Mouse (Mus musculus) lung, embryonic 15.5 days (tissue): Measurements from ENCODE around the gene Syne1. TPM values are rescaled to one million over a fixed set of nuclear protein-coding genes. Genes with fewer than 3 reads are reported as not detected.

Experiments
- ATAC-seq: fragments of 200-750 bp; cut with Nextera tagmentation; 2 replicates; pipeline ENCODE4 v1.8.0; 2017; ENCODE audit warnings: moderate number of reproducible peaks, borderline replicate concordance; ENCODE audit not compliant: low FRiP score, low TSS enrichment; ENCODE audit errors: extremely low read depth
- H3K27ac ChIP-seq: fragments of 300-500 bp; sonication (generic); 2 replicates; pipeline ENCODE4 v1.5.1; 2015; ENCODE audit warnings: moderate library complexity, mild to moderate bottlenecking, inconsistent platforms
- H3K27me3 ChIP-seq: fragments of 300-500 bp; sonication (generic); 2 replicates; pipeline ENCODE4 v1.6.1; 2015; ENCODE audit warnings: inconsistent platforms
- H3K36me3 ChIP-seq: fragments of 300-500 bp; sonication (generic); 2 replicates; pipeline ENCODE4 v1.6.1; 2015; ENCODE audit warnings: inconsistent platforms
- H3K4me1 ChIP-seq: fragments of 300-500 bp; sonication (generic); 2 replicates; pipeline ENCODE4 v1.6.1; 2015; ENCODE audit warnings: inconsistent platforms
- H3K4me2 ChIP-seq: fragments of 300-500 bp; sonication (generic); 2 replicates; pipeline ENCODE4 v1.6.1; 2015; ENCODE audit warnings: inconsistent platforms, mild to moderate bottlenecking, moderate library complexity
- H3K4me3 ChIP-seq: fragments of 300-500 bp; sonication (generic); 2 replicates; pipeline ENCODE4 v1.5.1; 2015; ENCODE audit warnings: mild to moderate bottlenecking, inconsistent platforms
- H3K9ac ChIP-seq: fragments of 300-500 bp; sonication (generic); 2 replicates; pipeline ENCODE4 v1.6.1; 2015; ENCODE audit warnings: inconsistent platforms
- H3K9me3 ChIP-seq: fragments of 300-500 bp; sonication (generic); 2 replicates; pipeline ENCODE4 v1.6.1; 2016; ENCODE audit warnings: inconsistent platforms
- WGBS: fragments of 180-500 bp; shearing (Covaris S2); methylation state at CpG from one replicate; pipeline ENCODE4 v1.1.7; 2015; 5-methylcytosine and 5-hydroxymethylcytosine counted together
- polyA plus RNA-seq: library from polyadenylated mRNA; unstranded; fragments of >200 nt; fragmentation: Nextera tagmentation; extraction: Ambion mirVana; gene quantifications from 2 replicates; pipeline ENCODE4 v1.2.1, GENCODE M21; 2015

Syne1 gene
- polyA plus RNA-seq, 1 experiment from 2014 or later: 4.9 TPM

DNA sequence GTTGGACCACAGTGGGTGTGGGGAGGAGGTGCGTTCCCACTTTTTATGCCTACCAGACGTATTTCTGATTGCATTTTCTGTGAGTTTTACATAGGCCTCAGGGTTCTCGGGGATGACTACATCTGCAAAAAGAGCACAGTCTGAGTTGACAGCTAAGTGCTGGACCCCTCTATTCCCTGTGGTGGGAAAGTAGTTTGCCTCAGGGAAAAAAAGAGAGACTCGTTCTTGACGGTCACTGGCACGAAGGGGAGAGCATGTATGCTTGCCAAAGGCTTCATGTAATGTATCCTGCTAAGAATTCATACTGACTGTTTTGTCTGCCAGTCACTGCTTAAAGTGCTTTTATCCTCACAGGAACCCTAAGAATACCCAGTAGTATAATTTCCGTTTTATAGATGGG is 506.1 kb downstream of the Syne1 start:
- ATAC-seq: no peak
- 85% methylated on average over 7 of the region's 7 CpGs for WGBS
- H3K36me3 ChIP-seq: no peaks in the 10 kb centered on the region

GRCm38 (mm10) chr10:5044481-5044880 is 506.8 kb downstream of the Syne1 start:
- 86% methylated on average over 8 of the region's 8 CpGs for WGBS
- Histone ChIP-seq H3K27me3 (no peaks in the 10 kb centered on the region), H3K27ac (no peak overlapping the region), H3K36me3 (no peaks in the 10 kb centered on the region), H3K4me2 (no peak overlapping the region), H3K9me3 (no peaks in the 10 kb centered on the region), H3K4me1 (no peaks in the 10 kb centered on the region; the same call in 1 of the 2 replicates), H3K4me3 (no peak overlapping the region), H3K9ac (no peak overlapping the region)
- no peak for ATAC-seq

More for the DNA sequence above, 506.1 kb downstream of the Syne1 start:
- Histone ChIP-seq H3K4me1 (no peaks in the 10 kb centered on the region; the same call in 1 of the 2 replicates), H3K27me3 (no peaks in the 10 kb centered on the region), H3K4me3 (no peak overlapping the region), H3K9ac (no peak overlapping the region), H3K9me3 (no peaks in the 10 kb centered on the region), H3K27ac (no peak overlapping the region), H3K4me2 (no peak overlapping the region)

DNA sequence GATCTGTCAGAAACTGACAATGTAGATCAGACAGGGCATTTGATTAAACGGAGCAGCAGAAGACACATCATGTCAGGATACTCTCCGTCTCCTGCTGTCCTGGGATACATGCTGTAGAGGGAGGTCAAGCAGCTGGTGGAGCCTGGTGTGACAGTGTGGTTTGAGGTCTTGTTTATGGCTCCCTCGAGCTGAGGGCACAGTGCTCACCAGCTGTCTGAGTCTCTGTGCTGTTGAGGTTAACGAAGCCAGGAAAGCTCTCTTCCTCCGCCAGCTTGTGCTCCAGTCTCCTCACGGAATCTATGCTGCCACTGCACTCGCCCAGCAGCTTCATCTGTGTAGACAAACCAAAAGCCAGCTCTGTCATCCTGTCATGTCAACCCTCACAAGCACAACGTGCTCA is 510.0 kb downstream of the Syne1 start:
- Histone ChIP-seq H3K36me3 (no peaks in the 10 kb centered on the region), H3K27me3 (no peaks in the 10 kb centered on the region), H3K9ac (no peak overlapping the region), H3K4me2 (no peak overlapping the region), H3K4me1 (no peaks in the 10 kb centered on the region; the same call in 1 of the 2 replicates), H3K27ac (no peak overlapping the region), H3K4me3 (no peak overlapping the region), H3K9me3 (no peaks in the 10 kb centered on the region)
- 46% methylated on average over 8 of the region's 8 CpGs for WGBS
- ATAC-seq: no peak; the same call in 1 of the 2 replicates

DNA sequence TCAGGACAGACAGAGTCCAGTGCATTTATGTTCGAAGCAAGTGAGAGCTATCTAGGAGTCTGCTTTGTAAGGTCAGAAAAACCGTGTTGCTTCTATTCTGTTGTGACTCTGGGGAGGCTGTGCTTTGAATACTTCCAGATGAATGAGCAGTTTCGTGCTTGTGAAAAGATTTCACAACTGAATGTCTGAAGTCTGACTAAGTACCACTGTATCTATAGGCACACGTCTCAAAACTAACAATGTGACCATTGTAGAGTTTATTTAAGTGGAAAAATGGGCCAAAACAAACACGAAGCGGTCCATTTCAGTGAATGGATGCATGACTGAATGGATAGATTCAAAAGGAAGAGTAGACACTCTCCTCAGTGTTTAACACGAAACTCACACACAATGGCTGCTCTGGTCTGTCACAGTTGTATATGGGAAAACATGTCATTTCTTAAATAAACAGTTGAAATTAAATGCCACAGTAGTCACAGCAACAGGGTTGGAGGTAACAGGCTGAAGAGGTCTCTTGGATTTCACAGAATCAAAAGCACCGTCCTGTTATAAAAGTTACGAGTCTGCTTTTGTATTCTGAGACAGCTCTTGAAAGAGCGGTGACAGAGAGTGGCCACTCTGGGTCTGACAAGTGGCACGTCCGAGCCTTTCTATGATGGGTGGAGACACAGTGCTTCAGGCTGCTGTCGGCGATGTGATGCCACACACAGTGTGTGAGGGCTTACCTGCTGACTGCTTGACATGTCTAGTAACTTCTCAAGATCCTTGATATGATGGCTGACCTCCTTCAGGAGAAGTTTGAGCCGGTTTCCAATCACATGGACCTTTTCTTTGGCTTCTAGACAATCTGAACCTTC is 518.9 kb downstream of the Syne1 start:
- H3K4me2 ChIP-seq: no peak overlapping the region
- no peak overlapping the region for H3K9ac ChIP-seq
- 58% methylated on average over 15 of the region's 15 CpGs for WGBS
- H3K4me3 ChIP-seq: no peak overlapping the region
- no peaks in the 10 kb centered on the region for H3K4me1 ChIP-seq
- no peak for ATAC-seq
- H3K36me3 ChIP-seq: 0 out of 2 replicates have a peak, but pooled peaks cover 3% of the 10 kb centered on the region
- H3K9me3 ChIP-seq: no peaks in the 10 kb centered on the region
- H3K27ac ChIP-seq: no peak overlapping the region
- no peaks in the 10 kb centered on the region for H3K27me3 ChIP-seq

DNA sequence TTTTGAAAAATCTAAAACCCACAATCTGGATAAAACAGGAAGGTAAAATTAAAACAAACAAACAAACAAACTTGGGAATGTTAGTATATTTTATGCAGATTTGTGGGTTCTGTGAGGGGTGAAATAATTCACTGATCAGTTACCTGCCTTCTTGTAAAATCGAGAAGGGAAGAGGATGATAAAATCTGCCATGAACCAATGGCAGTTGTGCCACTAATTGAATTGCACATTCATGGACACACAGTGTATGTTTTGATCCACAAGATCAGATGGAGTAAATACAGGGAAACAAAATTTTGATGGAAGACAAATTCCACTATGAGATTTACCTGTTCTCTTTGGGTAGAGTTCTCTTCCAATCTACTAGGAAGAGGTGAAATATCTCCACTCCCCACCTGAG is 521.4 kb downstream of the Syne1 start:
- no peaks in the 10 kb centered on the region for H3K9me3 ChIP-seq
- H3K27me3 ChIP-seq: no peaks in the 10 kb centered on the region
- 83% methylated on average over 1 of the region's 1 CpGs for WGBS
- H3K9ac ChIP-seq: no peak overlapping the region
- H3K4me2 ChIP-seq: no peak overlapping the region
- no peak for ATAC-seq
- 0 out of 2 replicates have a peak, but pooled peaks cover 3% of the 10 kb centered on the region for H3K36me3 ChIP-seq
- H3K4me3 ChIP-seq: no peak overlapping the region
- no peak overlapping the region for H3K27ac ChIP-seq
- H3K4me1 ChIP-seq: no peaks in the 10 kb centered on the region

DNA sequence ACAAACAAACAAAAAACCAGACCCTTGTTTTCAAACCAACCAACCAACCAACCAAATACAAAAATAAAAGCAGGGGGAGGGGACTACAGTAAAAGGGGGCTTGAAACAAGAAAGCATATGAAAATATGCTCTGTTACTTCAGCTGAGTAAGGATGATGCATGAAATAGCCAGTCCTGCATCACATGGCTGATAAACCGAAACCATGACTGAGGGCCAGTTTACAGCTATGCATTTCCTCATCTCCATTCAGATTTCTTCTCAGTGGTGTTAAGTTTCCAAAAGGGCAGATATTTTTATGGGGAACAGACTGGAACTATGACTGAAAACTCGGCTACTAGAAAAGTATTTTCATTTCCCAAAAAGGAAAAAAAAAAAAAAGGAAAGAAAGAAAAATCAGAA is 522.1 kb downstream of the Syne1 start:
- Histone ChIP-seq H3K4me3 (no peak overlapping the region), H3K27me3 (no peaks in the 10 kb centered on the region), H3K9ac (no peak overlapping the region), H3K9me3 (no peaks in the 10 kb centered on the region), H3K4me1 (no peaks in the 10 kb centered on the region), H3K36me3 (0 out of 2 replicates have a peak, but pooled peaks cover 3% of the 10 kb centered on the region), H3K27ac (no peak overlapping the region), H3K4me2 (no peak overlapping the region)
- WGBS: 72% methylated on average over 2 of the region's 2 CpGs
- ATAC-seq: no peak

- Histone ChIP-seq H3K27me3 (no peaks in the 10 kb centered on the region), H3K9ac (no peak overlapping the region), H3K27ac (no peak overlapping the region), H3K9me3 (no peaks in the 10 kb centered on the region), H3K4me2 (no peak overlapping the region), H3K36me3 (0 out of 2 replicates have a peak, but pooled peaks cover 3% of the 10 kb centered on the region), H3K4me1 (no peaks in the 10 kb centered on the region), H3K4me3 (no peak overlapping the region)
- ATAC-seq: no peak
- WGBS: 79% methylated on average over 9 of the region's 9 CpGs
Measured at GRCm38 (mm10) chr10:5028301-5028700, 523.0 kb downstream of the Syne1 start.

DNA sequence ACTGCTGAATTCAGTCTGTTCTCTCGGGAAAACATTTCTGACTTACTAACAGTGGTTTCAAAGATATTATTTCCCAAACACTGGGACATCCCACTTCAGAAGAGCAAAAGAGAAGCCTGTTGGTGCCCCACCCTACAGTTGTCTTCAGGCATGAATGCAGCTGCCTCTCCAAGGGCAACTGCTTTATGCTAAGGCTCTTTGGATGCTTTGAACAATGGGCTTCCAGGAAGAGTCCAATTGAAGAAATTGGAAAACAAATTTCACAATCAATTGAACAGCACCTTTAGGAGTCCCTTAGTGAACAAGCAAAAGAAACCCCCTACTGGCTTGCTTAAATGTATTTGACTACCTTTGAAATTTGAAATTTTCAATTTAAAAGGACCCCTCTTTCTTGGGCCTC is 524.1 kb downstream of the Syne1 start:
- H3K4me3 ChIP-seq: no peak overlapping the region
- no peak for ATAC-seq
- H3K9ac ChIP-seq: no peak overlapping the region
- no peaks in the 10 kb centered on the region for H3K4me1 ChIP-seq
- 0 out of 2 replicates have a peak, but pooled peaks cover 3% of the 10 kb centered on the region for H3K36me3 ChIP-seq
- no peaks in the 10 kb centered on the region for H3K27me3 ChIP-seq
- H3K4me2 ChIP-seq: no peak overlapping the region
- no peaks in the 10 kb centered on the region for H3K9me3 ChIP-seq
- no peak overlapping the region for H3K27ac ChIP-seq
- 78% methylated on average over 1 of the region's 1 CpGs for whole genome bisulfite sequencing

- Histone ChIP-seq H3K4me3 (no peak overlapping the region), H3K4me2 (no peak overlapping the region), H3K36me3 (no peaks in the 10 kb centered on the region), H3K9me3 (no peaks in the 10 kb centered on the region), H3K27ac (no peak overlapping the region), H3K9ac (no peak overlapping the region), H3K27me3 (no peaks in the 10 kb centered on the region), H3K4me1 (no peaks in the 10 kb centered on the region)
- WGBS: 93% methylated on average over 4 of the region's 4 CpGs
- no peak for ATAC-seq
Measured at GRCm38 (mm10) chr10:5025906-5026305, 525.4 kb downstream of the Syne1 start.

DNA sequence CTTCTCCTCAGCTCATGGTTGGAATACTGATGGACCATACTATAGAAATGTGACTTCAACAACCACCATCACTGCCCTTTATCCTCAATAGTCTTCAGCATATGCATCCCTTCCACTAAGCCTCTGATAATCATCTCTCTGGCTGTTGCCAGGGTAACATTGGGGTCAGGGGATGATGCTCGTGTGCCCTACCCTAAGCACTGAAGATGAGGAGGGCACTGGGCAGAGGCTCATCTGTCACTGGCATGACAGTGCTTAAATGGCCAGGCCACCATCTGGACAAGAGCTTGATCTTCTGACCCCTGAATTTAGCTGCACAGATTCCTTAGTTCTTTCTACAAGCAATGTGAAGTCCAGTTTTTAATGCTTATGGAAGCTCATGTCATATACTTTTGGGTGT is 534.1 kb downstream of the Syne1 start:
- Histone ChIP-seq H3K27me3 (no peaks in the 10 kb centered on the region), H3K27ac (no peak overlapping the region), H3K9me3 (no peaks in the 10 kb centered on the region), H3K36me3 (no peaks in the 10 kb centered on the region), H3K4me3 (no peak overlapping the region), H3K4me2 (no peak overlapping the region), H3K4me1 (no peaks in the 10 kb centered on the region), H3K9ac (no peak overlapping the region)
- WGBS: 42% methylated on average over 1 of the region's 1 CpGs
- ATAC-seq: no peak

DNA sequence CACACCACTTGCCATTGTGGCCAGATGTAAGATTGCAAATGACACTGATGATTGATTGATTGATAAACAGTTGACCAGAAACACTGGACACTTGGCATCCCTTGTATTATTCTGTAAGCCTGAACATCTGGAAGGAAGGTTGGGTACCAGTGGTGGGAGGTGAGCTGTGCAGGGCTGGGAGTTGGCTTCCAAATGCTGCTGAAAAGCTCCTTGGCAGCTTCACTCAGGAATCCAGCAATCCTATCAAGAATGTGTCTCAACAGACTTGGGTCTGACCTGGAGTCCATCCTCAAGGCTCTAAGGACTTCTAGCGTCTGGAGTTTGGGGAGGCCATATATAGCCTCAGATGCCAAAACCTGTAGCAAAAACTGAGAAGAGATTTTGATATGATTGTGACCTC is 536.3 kb downstream of the Syne1 start:
- ATAC-seq: no peak
- no peak overlapping the region for H3K27ac ChIP-seq
- no peaks in the 10 kb centered on the region for H3K9me3 ChIP-seq
- H3K4me1 ChIP-seq: no peaks in the 10 kb centered on the region
- no peak overlapping the region for H3K4me2 ChIP-seq
- H3K36me3 ChIP-seq: no peaks in the 10 kb centered on the region
- 71% methylated on average over 1 of the region's 1 CpGs for WGBS
- no peaks in the 10 kb centered on the region for H3K27me3 ChIP-seq
- H3K9ac ChIP-seq: no peak overlapping the region
- no peak overlapping the region for H3K4me3 ChIP-seq

DNA sequence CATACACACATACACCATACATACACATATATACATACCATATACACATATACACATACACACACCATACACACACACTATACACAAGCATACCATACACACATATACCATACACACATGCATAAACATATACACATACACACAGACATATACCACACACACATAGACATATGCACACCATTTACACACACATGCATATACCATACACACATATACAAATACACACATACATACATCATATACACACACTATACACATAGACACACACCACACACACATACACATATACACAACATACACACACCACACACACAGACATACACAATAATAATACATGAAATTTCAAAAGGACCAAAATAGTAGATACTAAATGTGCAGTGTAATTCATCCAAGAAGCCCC is 539.3 kb downstream of the Syne1 start:
- Histone ChIP-seq H3K27ac (no peak overlapping the region), H3K4me2 (no peak overlapping the region), H3K4me1 (no peaks in the 10 kb centered on the region), H3K4me3 (no peak overlapping the region), H3K36me3 (no peaks in the 10 kb centered on the region), H3K27me3 (no peaks in the 10 kb centered on the region), H3K9ac (no peak overlapping the region), H3K9me3 (no peaks in the 10 kb centered on the region)
- ATAC-seq: no peak
